Mouse (Mus musculus): ENCODE results near the gene Pet100. TPM values are rescaled to one million over a fixed set of nuclear protein-coding genes. Genes with fewer than 3 reads are reported as not detected.
"Not testable (repeated sequence)": the region's sequence is repeated elsewhere in the genome, so short reads cannot be mapped to it uniquely, and the experiment has no call there.

Gene Pet100
- polyA plus RNA-seq (2012; rRNA removed): 23.6 and 31.5 TPM in 2 replicates

DNA sequence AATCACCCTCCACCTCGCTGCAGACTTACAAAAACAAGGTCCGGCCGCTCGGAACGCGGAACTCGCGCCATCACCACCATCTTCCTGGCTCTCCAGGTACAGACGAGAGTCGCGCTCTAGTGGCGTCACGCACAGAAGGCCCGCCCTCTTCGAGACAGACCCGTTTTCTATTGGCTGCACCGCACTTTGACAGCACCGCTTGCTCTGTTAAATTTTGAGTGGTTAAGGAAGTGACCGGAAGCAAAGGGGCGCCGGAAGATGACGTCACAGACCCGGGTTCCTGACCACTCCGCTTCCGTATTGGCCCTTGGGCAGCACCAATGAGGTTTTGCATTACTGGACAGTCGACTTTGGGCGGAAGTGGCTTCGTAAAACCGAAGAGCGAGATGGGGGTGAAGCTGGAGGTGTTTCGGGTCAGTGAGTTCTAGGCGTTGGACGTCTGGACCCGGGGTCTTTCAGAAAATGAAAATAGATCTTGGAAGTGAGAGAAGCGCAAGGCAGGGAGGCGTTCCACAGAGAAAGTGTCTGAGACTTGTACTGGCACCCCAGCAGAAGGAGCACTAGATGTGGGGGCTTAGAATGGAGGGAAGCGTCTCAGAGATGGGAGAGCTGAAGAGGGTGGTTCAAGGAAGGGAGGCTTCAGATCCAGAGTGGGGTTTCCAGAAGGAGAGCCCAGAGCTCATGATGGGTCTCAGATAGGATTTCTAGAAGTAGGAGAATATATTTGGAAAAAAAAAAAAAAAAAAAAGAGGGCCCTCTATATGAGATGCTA, at the start of gene Pet100, which contains the start of gene Xab2:
Pet100 (plus strand) TSS at position 350 of the 772 bp plus-strand sequence.
Xab2 (minus strand) TSS at position 118 of the 772 bp plus-strand sequence.
- Histone ChIP-seq H3K27me3 (ENCODE audit: control insufficient read depth, insufficient read depth, low read length) (no peaks in the 10 kb centered on the region), H3K4me3 (ENCODE audit: control insufficient read depth, low read depth, low read length) (peak within 1 kb of the TSS; percentile 98), H3K36me3 (ENCODE audit: control insufficient read depth, insufficient read depth, low read length) (0 out of 2 replicates have a peak, but pooled peaks cover 2% of the 10 kb centered on the region), H3K27ac (ENCODE audit: control insufficient read depth, insufficient read depth, low read depth, low read length) (peak within 1 kb of the TSS; percentile 83), H3K4me1 (ENCODE audit: control insufficient read depth, insufficient read depth, low read length) (peaks cover 4% of the 10 kb centered on the region)
- TF ChIP-seq POLR2A (IDR thresholded peaks at IDR 0.05; ENCODE audit: control insufficient read depth, low read depth, low read length): peak; percentile 91
- no peak for TF ChIP-seq CTCF (IDR thresholded peaks at IDR 0.05; ENCODE audit: control insufficient read depth, insufficient read depth, insufficient replicate concordance, low read depth, low read length)

DNA sequence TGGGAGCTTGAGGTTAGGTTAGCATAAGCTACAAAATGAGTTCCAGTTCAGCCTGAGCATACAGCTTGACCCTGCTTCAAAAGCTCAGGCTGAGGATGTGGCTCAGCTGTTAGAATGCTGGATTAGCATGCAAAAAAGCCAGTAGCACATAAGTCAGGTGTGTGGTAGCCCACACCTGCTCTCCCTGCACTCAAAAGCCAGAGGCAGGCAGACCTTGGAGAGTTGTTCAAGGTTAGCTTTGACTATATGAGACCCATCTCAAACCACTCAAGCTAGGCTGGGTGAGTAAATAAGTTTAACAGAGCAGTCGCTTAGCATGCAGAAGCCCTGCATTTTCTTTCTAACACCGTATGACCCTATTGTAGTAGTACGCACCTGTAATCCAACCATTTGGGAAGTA, 46.8 kb upstream of the Pet100 start:
- no peak overlapping the region for H3K27ac ChIP-seq (ENCODE audit: control insufficient read depth, insufficient read depth, low read depth, low read length)

DNA sequence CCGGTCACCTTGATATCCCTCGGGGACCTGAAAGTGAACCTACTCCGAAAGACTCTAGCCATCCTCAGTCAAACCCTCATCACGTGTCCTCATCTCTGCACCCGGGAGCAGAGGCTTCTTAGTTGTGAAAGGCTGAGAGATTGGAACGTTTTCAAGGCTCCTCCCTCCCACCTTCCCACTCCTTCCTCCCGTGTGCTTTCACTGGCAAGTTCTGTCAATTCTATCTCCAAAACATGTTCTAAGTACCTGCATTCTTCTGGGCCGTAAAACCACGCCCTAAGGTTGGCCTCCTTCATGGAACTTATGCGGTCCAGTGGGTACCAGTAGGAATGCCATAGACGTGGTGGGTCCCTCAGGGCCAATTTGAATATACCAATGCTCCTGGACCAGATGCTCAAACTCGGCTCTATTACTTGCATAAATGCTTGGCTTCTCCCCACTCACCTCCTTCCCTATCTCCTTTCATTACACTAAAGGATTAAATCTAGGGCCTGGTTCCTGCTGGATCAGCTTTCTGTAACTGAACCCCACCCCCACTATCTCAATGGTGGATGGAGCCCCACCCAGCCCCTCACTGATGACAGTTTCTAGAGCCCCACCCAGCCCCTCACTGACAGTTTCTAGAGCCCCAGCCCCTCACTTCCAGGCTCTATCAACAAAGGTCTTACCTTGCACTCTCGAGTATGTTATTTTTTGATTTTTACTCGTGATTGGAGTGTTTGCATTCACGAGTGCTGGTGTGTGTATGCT, 45.0 kb upstream of the Pet100 start:
- Histone ChIP-seq H3K27ac (ENCODE audit: control insufficient read depth, insufficient read depth, low read depth, low read length) (no peak overlapping the region), H3K36me3 (ENCODE audit: control insufficient read depth, insufficient read depth, low read length) (no peaks in the 10 kb centered on the region), H3K4me1 (ENCODE audit: control insufficient read depth, insufficient read depth, low read length) (peaks cover 5% of the 10 kb centered on the region), H3K4me3 (ENCODE audit: control insufficient read depth, low read depth, low read length) (no peak overlapping the region), H3K27me3 (ENCODE audit: control insufficient read depth, insufficient read depth, low read length) (no peaks in the 10 kb centered on the region)
- no peak for TF ChIP-seq CTCF (IDR thresholded peaks at IDR 0.05; ENCODE audit: control insufficient read depth, insufficient read depth, insufficient replicate concordance, low read depth, low read length)
- TF ChIP-seq POLR2A (IDR thresholded peaks at IDR 0.05; ENCODE audit: control insufficient read depth, low read depth, low read length): no peak

More for the DNA sequence above, 46.8 kb upstream of the Pet100 start:
- TF ChIP-seq POLR2A (IDR thresholded peaks at IDR 0.05; ENCODE audit: control insufficient read depth, low read depth, low read length): no peak
- no peak for TF ChIP-seq CTCF (IDR thresholded peaks at IDR 0.05; ENCODE audit: control insufficient read depth, insufficient read depth, insufficient replicate concordance, low read depth, low read length)
- Histone ChIP-seq H3K27me3 (ENCODE audit: control insufficient read depth, insufficient read depth, low read length) (no peaks in the 10 kb centered on the region), H3K4me1 (ENCODE audit: control insufficient read depth, insufficient read depth, low read length) (peaks cover 5% of the 10 kb centered on the region), H3K36me3 (ENCODE audit: control insufficient read depth, insufficient read depth, low read length) (no peaks in the 10 kb centered on the region), H3K4me3 (ENCODE audit: control insufficient read depth, low read depth, low read length) (no peak overlapping the region)

DNA sequence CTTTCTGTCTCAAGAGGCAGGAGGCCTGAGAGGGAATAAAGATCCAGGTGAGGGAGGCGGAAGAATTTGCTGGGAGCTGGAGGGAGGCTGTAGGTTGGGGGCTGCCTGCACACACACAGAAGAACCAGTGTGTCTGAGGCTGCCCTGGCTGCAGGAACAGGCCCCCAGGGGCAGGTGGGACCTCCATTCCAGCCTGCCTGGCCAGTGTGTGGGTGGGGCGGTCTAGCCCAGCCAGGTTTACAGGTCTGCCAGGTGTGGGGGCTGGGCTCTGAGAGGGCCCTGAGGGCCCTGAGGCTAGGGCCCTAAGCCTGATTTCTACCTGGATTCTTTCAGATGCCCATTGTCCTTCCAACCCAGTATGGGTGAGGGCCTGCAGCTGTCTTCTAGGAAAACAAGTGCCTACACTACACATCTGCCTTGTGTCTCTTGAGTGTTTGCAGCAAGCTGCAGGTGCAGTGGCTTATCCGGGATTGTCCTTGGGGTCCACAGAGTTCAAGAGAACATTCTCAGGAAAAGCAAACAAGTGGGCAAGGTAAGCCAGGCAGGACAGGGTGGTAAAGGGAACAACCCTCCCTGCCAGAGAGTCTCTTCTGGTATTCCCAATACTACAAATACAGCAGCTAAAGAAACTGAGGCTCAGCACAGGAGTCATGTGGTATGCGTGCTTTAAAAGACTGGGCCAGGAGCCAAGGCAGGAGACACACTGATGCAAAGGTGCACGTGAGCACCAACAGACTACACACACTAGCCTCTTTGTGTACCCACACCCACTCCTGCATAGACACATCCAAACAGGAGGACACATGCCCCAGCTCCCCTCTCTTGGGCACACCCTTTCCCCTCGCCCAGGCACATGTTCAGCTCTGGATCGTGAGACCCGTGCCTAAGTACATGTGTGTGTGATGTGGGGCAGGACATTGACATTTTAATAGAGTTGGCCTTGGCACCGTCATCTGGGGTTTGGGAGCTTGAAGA, 41.7 kb upstream of the Pet100 start:
- no peaks in the 10 kb centered on the region for H3K36me3 ChIP-seq (ENCODE audit: control insufficient read depth, insufficient read depth, low read length)
- H3K27ac ChIP-seq (ENCODE audit: control insufficient read depth, insufficient read depth, low read depth, low read length): no peak overlapping the region
- H3K4me1 ChIP-seq (ENCODE audit: control insufficient read depth, insufficient read depth, low read length): peaks cover 5% of the 10 kb centered on the region
- H3K4me3 ChIP-seq (ENCODE audit: control insufficient read depth, low read depth, low read length): no peak overlapping the region
- TF ChIP-seq CTCF (IDR thresholded peaks at IDR 0.05; ENCODE audit: control insufficient read depth, insufficient read depth, insufficient replicate concordance, low read depth, low read length): no peak
- TF ChIP-seq POLR2A (IDR thresholded peaks at IDR 0.05; ENCODE audit: control insufficient read depth, low read depth, low read length): no peak
- no peaks in the 10 kb centered on the region for H3K27me3 ChIP-seq (ENCODE audit: control insufficient read depth, insufficient read depth, low read length)

DNA sequence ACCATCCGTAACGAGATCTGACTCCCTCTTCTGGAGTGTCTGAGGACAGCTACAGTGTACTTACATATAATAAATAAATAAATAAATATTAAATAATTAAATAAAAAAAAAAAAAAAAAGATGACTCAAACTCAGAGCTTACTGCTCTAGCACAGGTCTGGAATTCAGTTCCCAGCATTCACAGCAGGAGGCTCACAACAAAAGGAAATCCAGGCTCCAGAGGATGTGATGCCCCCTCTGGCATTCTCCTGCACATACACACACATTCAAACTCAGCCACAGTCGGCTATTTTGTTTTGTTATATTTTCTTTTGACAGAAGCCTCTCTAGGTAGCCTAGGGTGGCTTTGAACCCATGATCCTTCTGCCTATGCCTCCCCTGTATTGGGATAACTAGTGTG, 39.4 kb upstream of the Pet100 start:
- not testable (repeated sequence) for H3K27ac ChIP-seq (ENCODE audit: control insufficient read depth, insufficient read depth, low read depth, low read length); H3K4me1 ChIP-seq (ENCODE audit: control insufficient read depth, insufficient read depth, low read length); H3K36me3 ChIP-seq (ENCODE audit: control insufficient read depth, insufficient read depth, low read length); H3K27me3 ChIP-seq (ENCODE audit: control insufficient read depth, insufficient read depth, low read length); H3K4me3 ChIP-seq (ENCODE audit: control insufficient read depth, low read depth, low read length)

DNA sequence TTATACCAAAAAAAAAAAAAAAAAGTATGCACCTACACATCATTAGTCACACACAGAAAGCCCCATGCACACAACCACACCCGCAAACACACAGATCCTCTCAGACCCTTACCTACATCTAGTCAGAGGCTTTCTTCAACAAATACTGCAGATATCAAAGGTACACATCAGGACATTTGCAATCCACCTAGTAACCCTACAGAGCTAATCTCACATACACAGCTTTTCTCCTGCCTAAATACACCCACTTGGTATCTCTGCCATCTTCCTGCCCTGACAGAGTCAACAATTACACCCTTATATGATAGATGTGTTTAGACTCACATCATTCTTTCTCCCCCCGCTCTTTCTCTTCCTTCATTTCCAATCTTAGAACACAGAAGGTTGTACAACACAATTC, 34.9 kb upstream of the Pet100 start:
- TF ChIP-seq POLR2A (IDR thresholded peaks at IDR 0.05; ENCODE audit: control insufficient read depth, low read depth, low read length) (no peak), CTCF (IDR thresholded peaks at IDR 0.05; ENCODE audit: control insufficient read depth, insufficient read depth, insufficient replicate concordance, low read depth, low read length) (no peak)
- no peaks in the 10 kb centered on the region for H3K36me3 ChIP-seq (ENCODE audit: control insufficient read depth, insufficient read depth, low read length)
- peaks cover 7% of the 10 kb centered on the region for H3K4me1 ChIP-seq (ENCODE audit: control insufficient read depth, insufficient read depth, low read length)
- no peak overlapping the region for H3K4me3 ChIP-seq (ENCODE audit: control insufficient read depth, low read depth, low read length)
- H3K27ac ChIP-seq (ENCODE audit: control insufficient read depth, insufficient read depth, low read depth, low read length): no peak overlapping the region
- H3K27me3 ChIP-seq (ENCODE audit: control insufficient read depth, insufficient read depth, low read length): no peaks in the 10 kb centered on the region

Measured in testis, adult 2 months (tissue).